Mouse (Mus musculus) activated CD4-positive, CD25-positive, alpha-beta regulatory T cell, adult 4 months (primary cell): ENCODE results near the gene S1pr4. TPM values are rescaled to one million over a fixed set of nuclear protein-coding genes. Genes with fewer than 3 reads are reported as not detected.

Experiments
- ATAC-seq: one replicate; pipeline ENCODE4 v1.8.0; 2017
- polyA plus RNA-seq, 2 experiments: library from polyadenylated mRNA; unstranded; fragments of 100-300 nt; shearing (Covaris generic); gene quantifications; one replicate each; pipeline ENCODE4 v1.2.1; 2017

Gene S1pr4
- polyA plus RNA-seq, 2 experiments from 2014 or later: 70.0 to 70.7 TPM

GRCm38 (mm10) chr10:81519227-81519977 is 19.5 kb upstream of the S1pr4 start:
- ATAC-seq: no peak

- peak; percentile 79 for ATAC-seq
Observed at GRCm38 (mm10) chr10:81518546-81518945, 18.6 kb upstream of the S1pr4 start.

- no peak for ATAC-seq
Observed at GRCm38 (mm10) chr10:81517227-81517626, 17.3 kb upstream of the S1pr4 start.

GRCm38 (mm10) chr10:81513798-81514197 is 13.9 kb upstream of the S1pr4 start:
- no peak for ATAC-seq

- ATAC-seq: peak; percentile 68
Observed at GRCm38 (mm10) chr10:81510246-81510810, 10.4 kb upstream of the S1pr4 start.

- peak; percentile 80 for ATAC-seq
Observed at GRCm38 (mm10) chr10:81507691-81508489, 8.0 kb upstream of the S1pr4 start.

- ATAC-seq: no peak
Observed at GRCm38 (mm10) chr10:81507095-81507494, 7.2 kb upstream of the S1pr4 start.

GRCm38 (mm10) chr10:81505016-81505664 is 5.2 kb upstream of the S1pr4 start:
- ATAC-seq: peak; percentile 1

GRCm38 (mm10) chr10:81502658-81503057 is 2.7 kb upstream of the S1pr4 start:
- peak; percentile 20 for ATAC-seq

GRCm38 (mm10) chr10:81501863-81502262 is 1.9 kb upstream of the S1pr4 start:
- ATAC-seq: no peak

GRCm38 (mm10) chr10:81499250-81499901 is 556 bp downstream of the S1pr4 start:
- peak; percentile 62 for ATAC-seq

- no peak for ATAC-seq
Observed at GRCm38 (mm10) chr10:81498316-81499249, 1.3 kb downstream of the S1pr4 start.

- no peak for ATAC-seq
Observed at GRCm38 (mm10) chr10:81497401-81498270, 2.3 kb downstream of the S1pr4 start.

GRCm38 (mm10) chr10:81496969-81497368 is 3.0 kb downstream of the S1pr4 start:
- no peak for ATAC-seq

- ATAC-seq: peak; percentile 89
Observed at GRCm38 (mm10) chr10:81496264-81496901, 3.5 kb downstream of the S1pr4 start, which contains the start of gene Ncln. Gene Ncln (minus strand): TSS chr10:81496392.

GRCm38 (mm10) chr10:81495616-81496263 is 4.2 kb downstream of the S1pr4 start:
- no peak for ATAC-seq

- no peak for ATAC-seq
Observed at GRCm38 (mm10) chr10:81495151-81495550, 4.8 kb downstream of the S1pr4 start.

GRCm38 (mm10) chr10:81494260-81495041 is 5.5 kb downstream of the S1pr4 start:
- no peak for ATAC-seq
